Mouse (Mus musculus) neural tube, embryonic 15.5 days (tissue): ENCODE measurements around the gene Glcci1. TPM values are rescaled to one million over a fixed set of nuclear protein-coding genes. Genes with fewer than 3 reads are reported as not detected.

Experiments used
- ATAC-seq: fragments of 200-750 bp; cut with Nextera tagmentation; 2 replicates; pipeline ENCODE4 v1.8.0; 2017; ENCODE audit warnings: mild to moderate bottlenecking, moderate TSS enrichment, moderate library complexity; ENCODE audit not compliant: low FRiP score
- H3K27ac ChIP-seq: fragments of 300-500 bp; sonication (generic); replicated peaks from 2 replicates; pipeline ENCODE4 v1.5.1; 2015; ENCODE audit warnings: mild to moderate bottlenecking, inconsistent platforms
- H3K27me3 ChIP-seq: fragments of 300-500 bp; sonication (generic); replicated peaks from 2 replicates; pipeline ENCODE4 v1.6.1; 2015; ENCODE audit warnings: inconsistent platforms
- H3K36me3 ChIP-seq: fragments of 300-500 bp; sonication (generic); 2 replicates; pipeline ENCODE4 v1.6.1; 2015; ENCODE audit warnings: inconsistent platforms
- H3K4me1 ChIP-seq: fragments of 300-500 bp; sonication (generic); 2 replicates; pipeline ENCODE4 v1.6.1; 2015; ENCODE audit warnings: inconsistent platforms
- H3K4me2 ChIP-seq: fragments of 300-500 bp; sonication (generic); 2 replicates; pipeline ENCODE4 v1.6.1; 2015; ENCODE audit warnings: inconsistent platforms, mild to moderate bottlenecking, moderate library complexity
- H3K4me3 ChIP-seq: fragments of 300-500 bp; sonication (generic); replicated peaks from 2 replicates; pipeline ENCODE4 v1.5.1; 2015; ENCODE audit warnings: mild to moderate bottlenecking, inconsistent platforms
- H3K9ac ChIP-seq: fragments of 300-500 bp; sonication (generic); replicated peaks from 2 replicates; pipeline ENCODE4 v1.6.1; 2015; ENCODE audit warnings: mild to moderate bottlenecking, inconsistent platforms
- H3K9me3 ChIP-seq: fragments of 300-500 bp; sonication (generic); replicated peaks from 2 replicates; pipeline ENCODE4 v1.6.1; 2016; ENCODE audit warnings: inconsistent platforms
- WGBS: fragments of 180-500 bp; shearing (Covaris S2); methylation state at CpG from one replicate; pipeline ENCODE4 v1.1.7; 2015; ENCODE audit warnings: mixed read lengths; 5-methylcytosine and 5-hydroxymethylcytosine counted together
- polyA plus RNA-seq: library from polyadenylated mRNA; unstranded; fragments of >200 nt; fragmentation: Nextera tagmentation; extraction: Ambion mirVana; gene quantifications from 2 replicates; pipeline ENCODE4 v1.2.1, GENCODE M21; 2015

Gene Glcci1
- polyA plus RNA-seq = 7.2 and 7.3 TPM in 2 replicates

DNA sequence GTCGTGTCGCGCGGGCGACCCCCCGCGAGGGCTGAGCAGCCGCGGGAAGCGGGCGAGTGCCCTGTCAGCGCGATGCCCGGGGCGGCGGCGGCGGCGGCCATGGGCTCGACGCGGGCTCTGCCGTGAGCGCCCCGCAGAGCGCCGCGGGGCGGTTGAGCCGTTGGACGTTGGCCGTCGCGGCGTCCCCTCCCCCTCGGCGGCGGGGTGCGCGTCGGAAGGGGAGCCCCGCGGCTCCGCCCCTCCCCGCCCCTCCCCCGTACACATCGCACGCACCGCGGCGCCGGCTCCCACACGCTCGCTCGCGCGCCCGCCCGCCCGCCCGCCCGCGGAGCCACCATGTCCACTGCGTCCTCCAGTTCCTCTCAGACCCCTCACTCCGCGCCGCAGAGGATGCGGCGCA is at the start of gene Glcci1:
Glcci1 (plus strand) TSS at position 50 of the 400 bp plus-strand sequence.
- peak; percentile 90 for ATAC-seq
- H3K36me3 ChIP-seq = no peaks in the 10 kb centered on the region
- peak within 1 kb of the TSS; percentile 96 for H3K4me3 ChIP-seq
- H3K9ac ChIP-seq = peak within 1 kb of the TSS; percentile 98
- H3K9me3 ChIP-seq = no peaks in the 10 kb centered on the region
- WGBS = under 1% methylated on average over 44 of the region's 69 CpGs
- H3K4me1 ChIP-seq = peaks cover 30% of the 10 kb centered on the region
- H3K27ac ChIP-seq = peak within 1 kb of the TSS; percentile 100
- no peaks in the 10 kb centered on the region for H3K27me3 ChIP-seq
- peak within 1 kb of the TSS; percentile 71 for H3K4me2 ChIP-seq

DNA sequence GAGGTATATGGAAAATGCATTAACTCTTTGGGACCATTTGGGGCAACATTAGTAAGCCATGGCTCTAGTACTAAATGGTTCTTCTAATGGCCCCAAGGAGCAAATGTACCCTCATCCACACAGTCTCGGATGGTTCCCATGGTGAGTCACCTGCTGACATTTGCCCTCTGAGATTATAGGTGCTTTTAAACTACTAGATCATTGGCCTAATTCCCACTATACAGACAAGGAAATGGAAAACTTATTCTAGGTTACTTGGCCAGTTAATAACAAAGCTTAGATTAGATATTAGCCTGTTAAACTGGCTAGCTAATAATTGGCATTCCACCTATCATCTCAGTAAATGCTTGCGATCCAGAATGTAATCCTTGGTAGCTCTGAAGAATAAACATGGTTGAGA is 47.0 kb upstream of the Glcci1 start:
- Histone ChIP-seq H3K36me3 (no peaks in the 10 kb centered on the region), H3K4me1 (no peaks in the 10 kb centered on the region), H3K27me3 (no peaks in the 10 kb centered on the region), H3K4me3 (no peak overlapping the region), H3K9ac (no peak overlapping the region), H3K27ac (no peak overlapping the region), H3K4me2 (no peak overlapping the region), H3K9me3 (no peaks in the 10 kb centered on the region)
- no peak for ATAC-seq
- WGBS = 94% methylated on average over 2 of the region's 2 CpGs

DNA sequence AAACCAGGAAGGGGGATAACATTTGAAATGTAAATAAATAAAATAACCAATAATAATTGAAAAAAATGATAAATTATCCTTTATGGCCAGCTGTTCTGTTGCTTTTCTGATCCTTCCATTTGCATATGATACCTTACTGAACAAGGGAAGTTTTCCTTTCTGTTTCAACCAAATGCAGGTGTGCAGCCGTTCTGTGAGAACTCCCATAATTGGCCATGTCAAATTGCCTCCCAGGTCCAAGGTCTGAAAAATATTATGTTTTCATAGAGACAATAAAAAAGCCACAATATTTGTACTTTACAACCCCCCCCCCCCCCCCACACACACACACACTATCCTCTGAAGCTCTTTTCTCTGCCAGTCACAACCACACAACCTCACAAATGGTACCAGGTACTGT is 44.0 kb upstream of the Glcci1 start:
- no peak for ATAC-seq
- Histone ChIP-seq H3K27me3 (no peaks in the 10 kb centered on the region), H3K9ac (no peak overlapping the region), H3K27ac (no peak overlapping the region), H3K4me3 (no peak overlapping the region), H3K36me3 (no peaks in the 10 kb centered on the region), H3K4me2 (no peak overlapping the region), H3K9me3 (no peaks in the 10 kb centered on the region), H3K4me1 (0 out of 2 replicates have a peak, but pooled peaks cover 3% of the 10 kb centered on the region)
- 69% methylated on average over 1 of the region's 1 CpGs for WGBS

DNA sequence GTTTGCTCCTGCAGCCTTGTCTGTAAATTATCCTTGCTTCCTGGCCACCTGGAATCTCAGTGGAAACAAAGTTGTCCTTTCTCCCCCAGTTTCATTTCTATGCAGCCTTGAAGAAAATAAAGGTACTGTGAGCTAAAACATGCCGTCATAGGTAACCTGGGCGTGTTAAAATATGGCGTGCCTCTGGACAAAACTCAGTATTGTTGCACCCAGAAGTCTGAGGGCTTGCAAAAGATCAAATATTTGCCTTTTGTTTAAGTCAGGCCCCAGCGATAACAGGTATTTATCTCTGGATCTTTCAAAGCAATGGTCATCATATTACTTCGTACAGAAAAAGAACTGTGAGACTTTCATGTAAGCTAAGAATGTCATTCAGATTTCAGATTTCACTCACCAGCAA is 43.4 kb upstream of the Glcci1 start:
- Histone ChIP-seq H3K27me3 (no peaks in the 10 kb centered on the region), H3K4me2 (no peak overlapping the region), H3K36me3 (no peaks in the 10 kb centered on the region), H3K27ac (no peak overlapping the region), H3K4me1 (0 out of 2 replicates have a peak, but pooled peaks cover 3% of the 10 kb centered on the region), H3K9ac (no peak overlapping the region), H3K4me3 (no peak overlapping the region), H3K9me3 (no peaks in the 10 kb centered on the region)
- WGBS = 90% methylated on average over 5 of the region's 5 CpGs
- no peak for ATAC-seq

DNA sequence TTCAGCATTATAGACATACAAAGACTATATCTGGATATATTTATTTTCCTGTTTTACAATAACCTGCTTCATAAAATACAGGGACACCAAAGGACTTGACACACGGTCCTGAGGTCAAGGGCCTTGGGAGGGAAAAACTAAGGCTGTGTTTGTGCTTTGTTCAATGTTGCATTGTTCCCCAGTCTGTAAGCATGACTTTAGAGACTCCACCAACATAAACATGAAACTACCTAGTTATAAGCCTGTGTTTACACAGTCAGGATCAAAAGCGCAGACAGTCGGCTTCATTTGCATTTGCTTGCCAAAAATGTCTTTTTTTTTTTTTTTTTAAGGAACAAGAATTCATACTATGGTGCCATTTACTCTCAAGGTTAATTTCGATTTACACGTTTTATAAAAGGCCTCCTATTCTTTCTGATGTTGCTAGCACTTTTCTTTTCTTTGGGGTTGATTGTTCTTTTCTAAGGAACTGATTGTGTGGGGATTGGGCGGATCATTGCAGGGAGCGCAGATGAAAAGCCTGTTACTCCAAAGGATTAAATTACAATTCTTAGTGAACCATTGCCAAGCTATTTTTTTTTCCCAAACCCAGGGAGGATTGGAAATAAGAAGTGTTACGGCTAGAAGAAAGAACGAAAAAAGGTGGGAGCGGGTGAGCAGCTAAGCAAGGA is 41.6 kb upstream of the Glcci1 start:
- ATAC-seq = no peak
- H3K27me3 ChIP-seq = no peaks in the 10 kb centered on the region
- no peak overlapping the region for H3K4me3 ChIP-seq
- no peak overlapping the region for H3K9ac ChIP-seq
- no peak overlapping the region for H3K27ac ChIP-seq
- no peak overlapping the region for H3K4me2 ChIP-seq
- 36% methylated on average over 10 of the region's 10 CpGs for WGBS
- no peaks in the 10 kb centered on the region for H3K36me3 ChIP-seq
- H3K9me3 ChIP-seq = no peaks in the 10 kb centered on the region
- 0 out of 2 replicates have a peak, but pooled peaks cover 3% of the 10 kb centered on the region for H3K4me1 ChIP-seq

- 96% methylated on average over 3 of the region's 3 CpGs for WGBS
- no peak for ATAC-seq
Measured at GRCm38 (mm10) chr6:8469918-8470317, 39.5 kb upstream of the Glcci1 start.

DNA sequence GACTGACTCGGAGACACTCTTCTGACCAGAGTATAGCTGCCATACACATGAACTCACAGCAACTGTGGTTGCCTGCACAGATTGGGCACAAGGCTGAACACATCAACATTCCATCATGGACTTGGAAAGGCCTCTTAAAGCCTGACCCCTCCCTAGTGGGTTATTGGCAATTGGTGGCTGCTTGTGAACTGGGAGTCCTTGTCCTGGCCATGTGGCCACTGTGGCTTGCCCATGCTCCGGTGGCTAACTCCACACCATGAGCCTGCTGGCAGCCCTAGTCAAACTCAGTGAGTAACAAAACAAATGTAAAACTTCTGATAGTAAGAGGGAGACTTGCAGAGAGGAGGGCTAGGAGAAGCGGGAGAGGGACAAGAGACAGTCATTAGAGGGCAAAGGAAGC is 37.3 kb upstream of the Glcci1 start:
- Histone ChIP-seq H3K4me3 (no peak overlapping the region), H3K4me2 (no peak overlapping the region), H3K9ac (no peak overlapping the region), H3K36me3 (no peaks in the 10 kb centered on the region), H3K27me3 (no peaks in the 10 kb centered on the region), H3K4me1 (0 out of 2 replicates have a peak, but pooled peaks cover 3% of the 10 kb centered on the region), H3K9me3 (no peaks in the 10 kb centered on the region), H3K27ac (no peak overlapping the region)
- no peak for ATAC-seq
- WGBS = 99% methylated on average over 3 of the region's 3 CpGs

More at GRCm38 (mm10) chr6:8469918-8470317, 39.5 kb upstream of the Glcci1 start:
- H3K27me3 ChIP-seq = no peaks in the 10 kb centered on the region
- no peaks in the 10 kb centered on the region for H3K9me3 ChIP-seq
- H3K4me1 ChIP-seq = 0 out of 2 replicates have a peak, but pooled peaks cover 3% of the 10 kb centered on the region
- no peak overlapping the region for H3K9ac ChIP-seq
- no peak overlapping the region for H3K4me3 ChIP-seq
- H3K36me3 ChIP-seq = no peaks in the 10 kb centered on the region
- no peak overlapping the region for H3K27ac ChIP-seq
- no peak overlapping the region for H3K4me2 ChIP-seq

DNA sequence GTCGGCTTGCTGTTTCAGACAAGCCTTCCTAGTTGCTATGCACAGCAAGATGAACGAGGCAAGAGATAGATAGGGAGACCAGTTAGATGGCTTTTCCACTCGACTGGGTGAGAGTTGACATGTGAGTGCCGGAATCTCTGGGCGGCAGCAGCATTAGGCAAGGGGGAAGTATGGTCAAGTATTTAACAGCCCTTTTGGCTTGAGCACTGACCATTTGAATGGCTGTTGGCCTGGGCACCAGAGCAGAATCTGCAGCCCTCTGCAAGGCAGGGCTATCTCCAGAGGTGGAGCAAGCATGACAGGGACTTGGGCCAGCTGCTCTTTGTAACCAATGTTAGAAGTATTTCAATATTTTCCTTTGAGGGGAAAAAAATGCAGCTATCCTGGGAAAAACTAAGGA is 36.5 kb upstream of the Glcci1 start:
- 0 out of 2 replicates have a peak, but pooled peaks cover 3% of the 10 kb centered on the region for H3K4me1 ChIP-seq
- H3K27me3 ChIP-seq = no peaks in the 10 kb centered on the region
- WGBS = 85% methylated on average over 5 of the region's 5 CpGs
- H3K4me2 ChIP-seq = no peak overlapping the region
- no peaks in the 10 kb centered on the region for H3K36me3 ChIP-seq
- H3K9ac ChIP-seq = no peak overlapping the region
- H3K4me3 ChIP-seq = no peak overlapping the region
- no peak for ATAC-seq
- no peak overlapping the region for H3K27ac ChIP-seq
- no peaks in the 10 kb centered on the region for H3K9me3 ChIP-seq

- WGBS = 61% methylated on average over 5 of the region's 5 CpGs
- Histone ChIP-seq H3K4me2 (no peak overlapping the region), H3K4me1 (no peaks in the 10 kb centered on the region), H3K27me3 (no peaks in the 10 kb centered on the region), H3K9ac (no peak overlapping the region), H3K9me3 (no peaks in the 10 kb centered on the region), H3K27ac (no peak overlapping the region), H3K36me3 (no peaks in the 10 kb centered on the region), H3K4me3 (no peak overlapping the region)
- ATAC-seq = no peak
Measured at GRCm38 (mm10) chr6:8473498-8473897, 35.9 kb upstream of the Glcci1 start.

- WGBS = 86% methylated on average over 3 of the region's 3 CpGs
- no peak overlapping the region for H3K27ac ChIP-seq
- H3K4me2 ChIP-seq = no peak overlapping the region
- H3K27me3 ChIP-seq = no peaks in the 10 kb centered on the region
- no peaks in the 10 kb centered on the region for H3K4me1 ChIP-seq
- no peaks in the 10 kb centered on the region for H3K36me3 ChIP-seq
- no peak overlapping the region for H3K9ac ChIP-seq
- no peak for ATAC-seq
- H3K9me3 ChIP-seq = no peaks in the 10 kb centered on the region
- no peak overlapping the region for H3K4me3 ChIP-seq
Measured at GRCm38 (mm10) chr6:8474316-8474715, 35.1 kb upstream of the Glcci1 start.

GRCm38 (mm10) chr6:8474820-8475219 is 34.6 kb upstream of the Glcci1 start:
- Histone ChIP-seq H3K27me3 (no peaks in the 10 kb centered on the region), H3K36me3 (no peaks in the 10 kb centered on the region), H3K27ac (no peak overlapping the region), H3K9me3 (no peaks in the 10 kb centered on the region), H3K4me3 (no peak overlapping the region), H3K9ac (no peak overlapping the region), H3K4me1 (no peaks in the 10 kb centered on the region), H3K4me2 (no peak overlapping the region)
- WGBS = 89% methylated on average over 4 of the region's 4 CpGs
- no peak for ATAC-seq

DNA sequence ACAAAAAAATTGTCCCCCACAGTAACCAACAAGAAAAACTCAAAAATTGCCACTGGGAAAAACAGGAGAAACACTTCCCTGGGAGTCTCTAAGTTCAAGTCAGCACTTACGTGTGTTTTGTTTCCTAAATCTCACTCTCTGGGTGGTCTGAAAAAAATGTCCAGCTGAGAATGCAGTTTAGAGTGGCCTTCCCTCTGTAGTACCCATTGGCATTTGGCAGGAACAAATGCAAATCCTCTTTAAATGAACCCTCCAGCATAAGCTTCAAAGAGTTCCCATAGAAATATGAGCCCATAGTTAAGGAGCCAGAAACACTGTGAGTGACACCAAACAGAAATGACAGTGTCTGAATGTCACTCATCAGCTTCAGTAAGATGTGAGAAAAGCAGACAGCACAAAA is 30.2 kb upstream of the Glcci1 start:
- Histone ChIP-seq H3K9ac (no peak overlapping the region), H3K4me2 (no peak overlapping the region), H3K27me3 (no peaks in the 10 kb centered on the region), H3K4me3 (no peak overlapping the region), H3K36me3 (no peaks in the 10 kb centered on the region), H3K9me3 (no peaks in the 10 kb centered on the region), H3K4me1 (no peaks in the 10 kb centered on the region), H3K27ac (no peak overlapping the region)
- ATAC-seq = no peak
- WGBS = 47% methylated on average over 1 of the region's 1 CpGs
